Mouse (Mus musculus) forebrain, embryonic 12.5 days (tissue): Measurements from ENCODE around the gene Gsto1. TPM values are rescaled to one million over a fixed set of nuclear protein-coding genes. Genes with fewer than 3 reads are reported as not detected.
"Not testable (repeated sequence)": the region's sequence is repeated elsewhere in the genome, so short reads cannot be mapped to it uniquely, and the experiment has no call there.

ENCODE experiments used
- ATAC-seq: fragments of 200-750 bp; cut with Nextera tagmentation; 2 replicates; pipeline ENCODE4 v1.8.0; 2017; ENCODE audit warnings: moderate TSS enrichment; ENCODE audit not compliant: low FRiP score
- H3K27ac ChIP-seq: fragments of 300-500 bp; sonication (generic); 2 replicates; pipeline ENCODE4 v1.5.1; 2016; ENCODE audit warnings: mild to moderate bottlenecking
- H3K27me3 ChIP-seq: fragments of 300-500 bp; sonication (generic); 2 replicates; pipeline ENCODE4 v1.6.1; 2016; ENCODE audit warnings: mild to moderate bottlenecking
- H3K36me3 ChIP-seq: fragments of 300-500 bp; sonication (generic); replicated peaks from 2 replicates; pipeline ENCODE4 v1.6.1; 2016; ENCODE audit warnings: mild to moderate bottlenecking
- H3K4me1 ChIP-seq: fragments of 300-500 bp; sonication (generic); 2 replicates; pipeline ENCODE4 v1.6.1; 2016
- H3K4me2 ChIP-seq: fragments of 300-500 bp; sonication (generic); 2 replicates; pipeline ENCODE4 v1.6.1; 2016; ENCODE audit warnings: mild to moderate bottlenecking, moderate library complexity
- H3K4me3 ChIP-seq: fragments of 300-500 bp; sonication (generic); replicated peaks from 2 replicates; pipeline ENCODE4 v1.5.1; 2016; ENCODE audit warnings: mild to moderate bottlenecking
- H3K9ac ChIP-seq: fragments of 300-500 bp; sonication (generic); 2 replicates; pipeline ENCODE4 v1.6.1; 2016; ENCODE audit warnings: mild to moderate bottlenecking
- H3K9me3 ChIP-seq: fragments of 300-500 bp; sonication (generic); 2 replicates; pipeline ENCODE4 v1.6.1; 2016
- WGBS: fragments of 180-500 bp; shearing (Covaris S2); methylation state at CpG from one replicate; pipeline ENCODE4 v1.1.7; 2016; 5-methylcytosine and 5-hydroxymethylcytosine counted together
- polyA plus RNA-seq: library from polyadenylated mRNA; unstranded; fragments of >200 nt; fragmentation: Nextera tagmentation; extraction: Ambion mirVana; gene quantifications from 2 replicates; pipeline ENCODE4 v1.2.1, GENCODE M21; 2016

Gsto1 gene
- polyA plus RNA-seq, 1 experiment from 2014 or later = 62.7 TPM

GRCm38 (mm10) chr19:47834614-47835013, 20.2 kb upstream of the Gsto1 start:
- H3K27me3 ChIP-seq = peaks cover 21% of the 10 kb centered on the region
- no peak for ATAC-seq
- no peak overlapping the region for H3K27ac ChIP-seq
- no peak overlapping the region for H3K9ac ChIP-seq
- no peaks in the 10 kb centered on the region for H3K9me3 ChIP-seq
- H3K4me1 ChIP-seq = peaks cover 4% of the 10 kb centered on the region
- H3K4me3 ChIP-seq = no peak overlapping the region
- no peak overlapping the region for H3K4me2 ChIP-seq
- H3K36me3 ChIP-seq = no peaks in the 10 kb centered on the region
- 89% methylated on average over 5 of the region's 5 CpGs for WGBS

- 86% methylated on average over 7 of the region's 7 CpGs for WGBS
- Histone ChIP-seq H3K4me1 (peaks cover 4% of the 10 kb centered on the region), H3K27me3 (peaks cover 21% of the 10 kb centered on the region), H3K9ac (no peak overlapping the region), H3K4me2 (no peak overlapping the region), H3K9me3 (no peaks in the 10 kb centered on the region), H3K27ac (no peak overlapping the region), H3K4me3 (no peak overlapping the region), H3K36me3 (no peaks in the 10 kb centered on the region)
- no peak for ATAC-seq
Observed at GRCm38 (mm10) chr19:47835776-47836175, 19.0 kb upstream of the Gsto1 start.

GRCm38 (mm10) chr19:47836701-47837526, 17.9 kb upstream of the Gsto1 start:
- H3K36me3 ChIP-seq = no peaks in the 10 kb centered on the region
- no peaks in the 10 kb centered on the region for H3K9me3 ChIP-seq
- 2% methylated on average over 49 of the region's 49 CpGs for WGBS
- H3K4me2 ChIP-seq = peak overlapping the region; percentile 73
- H3K27me3 ChIP-seq = peaks cover 21% of the 10 kb centered on the region
- peak overlapping the region; percentile 56 for H3K9ac ChIP-seq
- H3K4me3 ChIP-seq = peak overlapping the region; percentile 51
- no peak overlapping the region for H3K27ac ChIP-seq
- peak; percentile 96 for ATAC-seq
- peaks cover 4% of the 10 kb centered on the region for H3K4me1 ChIP-seq

GRCm38 (mm10) chr19:47837527-47837901, 17.3 kb upstream of the Gsto1 start:
- H3K9ac ChIP-seq = peak overlapping the region; percentile 56; the same call in 1 of the 2 replicates
- H3K27me3 ChIP-seq = peaks cover 21% of the 10 kb centered on the region
- H3K4me3 ChIP-seq = peak overlapping the region; percentile 51
- no peak overlapping the region for H3K27ac ChIP-seq
- H3K4me1 ChIP-seq = peaks cover 4% of the 10 kb centered on the region
- peak overlapping the region; percentile 73 for H3K4me2 ChIP-seq
- ATAC-seq = peak; percentile 61; the same call in 1 of the 2 replicates
- H3K36me3 ChIP-seq = no peaks in the 10 kb centered on the region
- WGBS = under 1% methylated on average over 6 of the region's 6 CpGs
- no peaks in the 10 kb centered on the region for H3K9me3 ChIP-seq

- not testable (repeated sequence) for H3K4me2 ChIP-seq, H3K9ac ChIP-seq, H3K4me3 ChIP-seq, ATAC-seq, H3K27ac ChIP-seq, H3K36me3 ChIP-seq, H3K9me3 ChIP-seq, H3K4me1 ChIP-seq
- 88% methylated on average over 13 of the region's 15 CpGs for WGBS
- H3K27me3 ChIP-seq = peaks cover 17% of the 10 kb centered on the region
Observed at GRCm38 (mm10) chr19:47841234-47841633, 13.5 kb upstream of the Gsto1 start.

- no peak overlapping the region for H3K4me2 ChIP-seq
- H3K36me3 ChIP-seq = no peaks in the 10 kb centered on the region
- no peaks in the 10 kb centered on the region; the same call in 1 of the 2 replicates for H3K27me3 ChIP-seq
- ATAC-seq = no peak
- peaks cover 8% of the 10 kb centered on the region for H3K4me1 ChIP-seq
- no peak overlapping the region for H3K9ac ChIP-seq
- H3K4me3 ChIP-seq = no peak overlapping the region
- 93% methylated on average over 3 of the region's 3 CpGs for WGBS
- no peaks in the 10 kb centered on the region for H3K9me3 ChIP-seq
- H3K27ac ChIP-seq = no peak overlapping the region
Observed at GRCm38 (mm10) chr19:47849735-47850134, 5.0 kb upstream of the Gsto1 start.

- 92% methylated on average over 3 of the region's 3 CpGs for WGBS
- peaks cover 15% of the 10 kb centered on the region for H3K4me1 ChIP-seq
- H3K27ac ChIP-seq, H3K27me3 ChIP-seq, ATAC-seq, H3K9me3 ChIP-seq, H3K9ac ChIP-seq, H3K4me3 ChIP-seq, H3K36me3 ChIP-seq, H3K4me2 ChIP-seq: not testable (repeated sequence)
Observed at GRCm38 (mm10) chr19:47852131-47852530, 2.6 kb upstream of the Gsto1 start.

- Histone ChIP-seq H3K36me3 (no peaks in the 10 kb centered on the region), H3K4me2 (no peak overlapping the region), H3K9me3 (no peaks in the 10 kb centered on the region), H3K27me3 (peaks cover 2% of the 10 kb centered on the region; the same call in 1 of the 2 replicates), H3K9ac (no peak overlapping the region), H3K4me1 (peaks cover 15% of the 10 kb centered on the region), H3K4me3 (no peak overlapping the region), H3K27ac (no peak overlapping the region)
- ATAC-seq = no peak
- WGBS = 92% methylated on average over 3 of the region's 3 CpGs
Observed at GRCm38 (mm10) chr19:47853053-47853452, 1.7 kb upstream of the Gsto1 start.

GRCm38 (mm10) chr19:47853951-47854795, 597 bp upstream of the Gsto1 start:
- no peaks in the 10 kb centered on the region for H3K36me3 ChIP-seq
- peak overlapping the region; percentile 56 for H3K4me3 ChIP-seq
- peaks cover 15% of the 10 kb centered on the region for H3K4me1 ChIP-seq
- H3K27ac ChIP-seq = no peak overlapping the region
- no peaks in the 10 kb centered on the region for H3K9me3 ChIP-seq
- no peak; the same call in none of the 2 replicates for ATAC-seq
- H3K9ac ChIP-seq = peak overlapping the region; percentile 66
- H3K27me3 ChIP-seq = peaks cover 2% of the 10 kb centered on the region; the same call in 1 of the 2 replicates
- H3K4me2 ChIP-seq = peak overlapping the region; percentile 99
- 21% methylated on average over 13 of the region's 13 CpGs for WGBS

GRCm38 (mm10) chr19:47857957-47858942, 3.5 kb downstream of the Gsto1 start:
- H3K27me3 ChIP-seq = peaks cover 2% of the 10 kb centered on the region; the same call in 1 of the 2 replicates
- no peak overlapping the region for H3K4me2 ChIP-seq
- no peak overlapping the region for H3K4me3 ChIP-seq
- H3K27ac ChIP-seq = no peak overlapping the region
- WGBS = 82% methylated on average over 18 of the region's 18 CpGs
- H3K9ac ChIP-seq = no peak overlapping the region
- H3K4me1 ChIP-seq = peaks cover 15% of the 10 kb centered on the region
- ATAC-seq = no peak
- H3K36me3 ChIP-seq = no peaks in the 10 kb centered on the region; the same call in 1 of the 2 replicates
- H3K9me3 ChIP-seq = no peaks in the 10 kb centered on the region

GRCm38 (mm10) chr19:47859180-47859579, 4.4 kb downstream of the Gsto1 start:
- Histone ChIP-seq H3K4me2 (no peak overlapping the region), H3K9me3 (no peaks in the 10 kb centered on the region), H3K9ac (no peak overlapping the region), H3K36me3 (no peaks in the 10 kb centered on the region; the same call in 1 of the 2 replicates), H3K4me1 (peaks cover 12% of the 10 kb centered on the region), H3K4me3 (no peak overlapping the region), H3K27ac (no peak overlapping the region), H3K27me3 (0 out of 2 replicates have a peak, but pooled peaks cover 2% of the 10 kb centered on the region)
- ATAC-seq = no peak
- WGBS = 87% methylated on average over 8 of the region's 8 CpGs
